Mouse (Mus musculus) liver, adult (tissue): Measurements from ENCODE around the gene Erp44.
A peak's percentile ranks its signal among the peaks of the same experiment; 100 is the strongest.

ENCODE experiments used
- GATA4 ChIP-seq: IDR thresholded peaks from 2 replicates; pipeline ENCODE4 v1.6.1; 2014; ENCODE audit warnings: mild to moderate bottlenecking, low read length; ENCODE audit not compliant: insufficient replicate concordance

Erp44 gene

GRCm38 (mm10) chr4:48279498-48280134, at the start of gene Erp44, which contains the start of gene Invs:
Erp44 (minus strand) TSS chr4:48279558.
Invs (plus strand) TSS chr4:48279760.
- no peak for TF ChIP-seq GATA4

DNA sequence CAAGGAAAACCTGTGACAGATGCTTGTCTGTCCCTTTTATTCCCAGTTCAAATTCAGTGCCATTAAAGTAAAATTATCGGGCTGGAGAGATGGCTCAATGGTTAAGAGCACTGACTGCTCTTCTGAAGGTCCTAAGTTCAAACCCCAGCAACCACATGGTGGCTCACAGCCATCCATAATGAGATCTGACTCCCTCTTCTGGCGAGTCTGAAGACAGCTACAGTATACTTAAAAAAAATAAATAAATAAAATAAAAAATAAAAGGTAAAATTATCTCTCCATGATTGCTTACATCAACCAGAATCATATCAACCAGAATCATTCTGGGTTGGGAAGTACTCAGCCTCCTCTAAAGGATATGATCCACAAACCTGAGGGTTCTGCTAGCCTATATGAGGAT, 48.7 kb upstream of the Erp44 start:
- TF ChIP-seq GATA4, result no peak

DNA sequence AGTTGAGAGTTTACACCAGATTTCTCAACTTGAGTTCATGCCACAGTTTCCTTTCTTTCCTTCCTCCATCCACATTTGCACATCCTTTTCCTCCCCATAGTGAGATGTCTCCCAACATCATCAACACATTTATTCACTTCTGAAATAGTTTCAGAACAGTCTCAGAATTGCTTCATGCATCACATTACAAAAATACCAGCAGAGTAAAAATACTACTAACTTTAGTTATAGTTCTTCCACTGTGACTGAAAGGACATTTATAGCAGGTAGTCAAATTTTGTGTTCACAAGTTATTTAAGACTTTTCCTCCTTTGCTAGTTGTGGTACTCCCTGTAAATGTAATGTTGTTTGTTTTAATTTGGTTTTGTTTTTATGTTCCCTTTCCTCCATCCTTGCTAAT, 47.8 kb upstream of the Erp44 start:
- TF ChIP-seq GATA4, result no peak

- no peak for TF ChIP-seq GATA4
Measured at GRCm38 (mm10) chr4:48322095-48322494, 42.7 kb upstream of the Erp44 start.

GRCm38 (mm10) chr4:48321276-48321675, 41.9 kb upstream of the Erp44 start:
- no peak for TF ChIP-seq GATA4

DNA sequence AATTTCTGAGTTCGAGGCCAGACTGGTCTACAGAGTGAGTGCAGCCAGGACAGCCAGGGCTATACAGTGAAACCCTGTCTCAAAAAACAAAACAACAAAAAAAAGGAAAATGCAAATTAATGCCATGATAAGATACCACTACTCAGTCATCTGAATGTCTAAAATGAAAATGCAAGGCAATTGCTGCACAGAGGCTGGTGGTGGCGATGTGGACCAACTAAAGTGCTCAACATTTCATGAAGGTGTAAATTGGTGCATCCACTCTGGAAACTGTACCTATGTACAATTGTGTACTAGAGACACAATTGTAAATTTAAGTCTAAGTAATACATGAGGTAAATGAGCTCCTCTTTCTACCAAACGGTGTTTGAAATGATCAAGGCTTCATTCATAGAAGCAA, 36.7 kb upstream of the Erp44 start:
- no peak for TF ChIP-seq GATA4

GRCm38 (mm10) chr4:48314814-48315213, 35.5 kb upstream of the Erp44 start:
- peak; percentile 49; the same call in 1 of the 2 replicates for TF ChIP-seq GATA4

GRCm38 (mm10) chr4:48287086-48287757, 7.9 kb upstream of the Erp44 start:
- TF ChIP-seq GATA4, result no peak

DNA sequence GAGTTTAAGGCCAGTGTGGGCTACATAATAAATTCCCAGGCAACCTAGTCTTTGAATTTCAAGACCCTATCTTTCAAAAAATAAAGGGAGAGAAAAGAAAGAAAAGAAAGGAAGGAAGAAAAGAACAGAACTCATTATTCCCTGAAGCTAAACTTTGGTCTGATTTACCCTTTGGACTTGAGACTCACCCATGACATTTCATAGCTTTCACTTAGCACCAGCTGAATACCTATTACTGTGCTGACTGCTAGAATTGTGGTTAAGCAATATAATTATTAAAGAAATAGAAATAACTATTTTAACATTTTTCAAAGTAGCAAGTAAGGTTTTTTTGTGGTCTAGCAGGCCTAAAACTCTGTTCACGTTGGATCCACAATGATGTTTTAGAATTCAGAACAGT, 1.8 kb upstream of the Erp44 start:
- TF ChIP-seq GATA4, result no peak

DNA sequence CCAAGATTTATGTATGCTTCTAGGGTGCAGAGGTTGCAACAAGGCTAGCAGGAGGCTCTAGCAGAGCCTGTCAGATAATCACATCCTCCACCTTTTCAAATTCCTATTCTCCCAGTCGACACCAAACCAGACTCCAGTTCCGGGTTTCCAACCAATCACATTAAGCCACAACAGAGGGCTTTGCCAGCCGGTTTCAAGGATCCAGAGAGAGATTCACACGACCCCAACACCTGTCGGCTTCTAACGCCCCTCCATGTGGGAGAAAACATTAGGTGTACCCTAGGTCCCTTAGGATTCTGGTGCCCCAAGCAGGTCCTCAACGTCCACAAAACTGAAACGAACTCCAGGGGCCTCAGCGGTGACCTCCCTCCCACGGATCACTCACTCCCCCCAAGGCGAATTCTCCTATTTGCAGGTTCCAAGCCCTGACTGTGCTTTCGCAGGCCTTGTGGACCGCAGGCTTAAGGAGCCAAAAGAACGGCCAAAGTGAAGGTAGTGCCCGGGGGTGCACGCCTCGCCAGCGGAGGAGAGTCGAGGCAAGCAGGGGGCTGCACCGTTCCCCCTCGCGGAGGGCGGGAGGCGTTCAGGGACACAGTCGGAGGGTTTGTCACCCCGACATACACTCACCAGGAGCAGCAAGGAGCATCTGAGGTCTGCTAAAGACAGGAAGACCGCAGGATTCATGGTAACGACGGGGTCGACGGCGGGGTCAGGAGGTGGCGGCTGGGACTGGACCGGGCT, 431 bp downstream of the Erp44 start:
- TF ChIP-seq GATA4, result no peak

- TF ChIP-seq GATA4, result no peak
Measured at GRCm38 (mm10) chr4:48277011-48277410, 2.3 kb downstream of the Erp44 start.

DNA sequence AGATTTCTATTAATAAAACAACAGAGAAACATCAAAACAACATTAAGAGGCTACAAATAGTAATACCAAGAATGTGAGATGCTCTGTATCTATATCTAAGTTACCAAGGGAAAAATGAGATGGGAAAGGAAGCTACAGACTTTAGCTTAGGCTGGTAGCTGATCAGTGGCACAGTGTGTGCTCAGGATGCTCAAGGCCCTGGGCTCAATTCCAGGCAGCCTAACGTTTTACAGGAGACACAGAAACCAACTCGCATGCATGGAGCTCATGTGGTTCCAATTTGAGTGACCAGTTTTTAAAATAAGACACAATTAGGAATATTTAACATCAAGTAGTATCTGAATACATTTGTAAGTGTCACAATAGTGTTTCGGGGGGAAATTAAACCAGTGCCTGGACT, 3.6 kb downstream of the Erp44 start:
- TF ChIP-seq GATA4, result no peak

DNA sequence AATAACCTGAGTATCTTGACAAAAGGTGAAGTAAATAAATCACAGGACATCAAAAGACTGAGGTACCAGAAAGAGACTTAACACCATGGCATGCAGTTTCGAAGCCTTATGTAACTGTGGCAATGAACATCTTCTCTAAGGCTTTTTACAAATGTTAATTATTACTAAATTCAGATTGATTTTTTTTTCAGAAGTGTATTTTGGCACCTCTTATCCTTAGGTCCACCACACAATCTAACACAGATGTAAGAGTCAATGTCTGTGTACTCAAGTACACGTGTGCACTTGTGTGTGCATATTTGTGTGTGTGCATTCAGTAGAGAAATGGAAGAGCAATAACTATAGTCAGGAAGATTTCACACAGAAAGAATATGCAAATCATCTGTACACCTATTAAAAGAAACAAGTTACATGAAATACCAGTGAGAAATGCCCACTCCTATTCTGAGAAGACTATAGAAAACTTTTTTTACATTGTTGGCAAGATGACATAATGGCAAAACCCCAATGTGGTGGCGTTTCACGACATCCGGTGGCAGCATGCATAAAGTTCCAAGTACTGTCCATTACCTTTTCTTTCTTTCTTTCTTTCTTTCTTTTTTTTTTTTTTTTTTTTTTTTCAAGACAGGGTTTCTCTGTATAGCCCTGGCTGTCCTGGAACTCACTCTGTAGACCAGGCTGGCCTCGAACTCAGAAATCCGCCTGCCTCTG, 6.1 kb downstream of the Erp44 start:
- no peak for TF ChIP-seq GATA4

DNA sequence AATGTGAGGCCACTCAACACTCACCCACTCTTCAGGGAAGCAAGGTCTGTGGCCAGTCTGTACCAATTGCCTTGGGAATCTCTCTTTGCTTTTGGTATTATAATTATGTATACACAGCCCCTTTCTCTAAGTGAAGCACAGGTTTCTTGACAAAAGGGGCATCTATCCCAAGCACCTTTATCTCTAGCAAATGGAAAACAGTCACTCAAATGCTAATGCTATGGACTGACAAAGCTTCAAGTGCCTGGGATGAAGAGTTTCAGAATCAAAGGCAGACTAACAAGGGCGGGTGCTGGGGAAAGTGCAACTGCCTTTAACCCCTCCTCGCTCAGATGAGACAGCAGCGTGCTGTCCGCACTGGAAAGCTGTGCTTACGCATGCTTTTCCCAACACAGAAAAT, 7.5 kb downstream of the Erp44 start:
- no peak for TF ChIP-seq GATA4

DNA sequence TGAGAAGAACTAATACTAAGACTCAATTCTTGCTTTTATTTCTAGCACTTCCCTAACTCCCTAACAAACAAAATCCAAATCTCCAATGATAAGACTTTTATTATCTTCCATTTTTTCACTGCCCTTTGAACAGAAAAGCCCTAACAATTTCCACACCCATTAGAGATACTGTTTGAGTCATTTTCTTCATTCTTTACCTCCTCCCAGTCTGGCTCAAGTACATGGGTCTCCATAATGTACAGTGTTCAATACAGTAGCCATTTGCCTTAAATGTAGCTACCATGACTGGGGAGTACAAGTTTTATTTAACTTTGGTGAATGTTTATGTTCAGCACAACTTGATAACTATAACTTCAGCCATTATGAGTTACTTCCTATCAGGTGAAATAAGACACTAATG, 8.8 kb downstream of the Erp44 start:
- no peak for TF ChIP-seq GATA4
